Mouse (Mus musculus): Measurements from ENCODE around the gene Lefty2. TPM values are rescaled to one million over a fixed set of nuclear protein-coding genes. Genes with fewer than 3 reads are reported as not detected.

The Lefty2 gene
- total RNA-seq (2021) = under 1 TPM; 0.69 to 0.77 TPM

DNA sequence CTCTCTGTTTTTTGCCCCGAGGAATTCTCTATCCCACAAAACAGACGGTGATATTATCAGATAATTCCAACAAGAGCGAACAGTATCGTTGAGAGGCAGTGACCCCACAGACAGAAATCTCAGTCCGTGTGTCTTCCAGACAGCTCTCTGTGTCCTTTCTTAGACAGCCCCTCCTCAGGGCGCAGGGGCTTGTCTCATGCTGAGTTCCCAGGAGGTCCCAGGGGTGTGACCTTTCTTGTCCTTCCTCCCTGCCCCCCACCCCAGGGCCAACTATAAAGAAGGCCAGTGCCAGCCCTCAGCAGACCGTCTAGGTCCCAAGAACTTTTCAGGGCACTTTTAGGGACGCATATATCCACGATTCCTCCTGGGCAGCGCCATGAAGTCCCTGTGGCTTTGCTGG, at the start of gene Lefty2:
TSS of gene Lefty2 (plus strand) at position 301 of the 400 bp plus-strand sequence.
- no peak for DNase-seq (ENCODE audit: low spot score in 2 of 2)
- intact Hi-C loops (cut with DNase I) = loop anchor here (10.0 kb wide), 1 partner anchor 152 kb away; no protein-coding TSS in a partner anchor

DNA sequence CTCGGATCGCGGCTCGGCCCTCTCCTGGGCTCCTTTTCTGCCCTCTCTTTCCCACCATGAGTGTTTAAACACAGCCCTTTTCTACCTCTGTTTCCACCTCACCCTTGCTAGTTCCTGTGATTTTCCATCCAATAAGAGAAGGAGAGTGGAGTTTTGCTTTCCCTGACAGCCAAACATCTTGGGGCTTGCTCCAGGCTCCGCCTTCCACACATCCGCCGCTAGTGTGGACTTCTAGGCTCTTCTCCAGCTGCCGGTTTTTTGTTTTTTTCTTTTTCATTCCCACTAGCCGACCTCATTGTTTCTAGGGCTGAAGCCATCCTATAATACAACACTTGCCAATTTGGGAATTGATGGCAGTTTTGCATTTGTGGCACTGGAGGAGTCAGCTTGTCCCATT, 44.8 kb upstream of the Lefty2 start:
- DNase-seq (ENCODE audit: low spot score in 2 of 2) = peak; percentile 62 to 67
- intact Hi-C loops (cut with DNase I) = no loop called here

DNA sequence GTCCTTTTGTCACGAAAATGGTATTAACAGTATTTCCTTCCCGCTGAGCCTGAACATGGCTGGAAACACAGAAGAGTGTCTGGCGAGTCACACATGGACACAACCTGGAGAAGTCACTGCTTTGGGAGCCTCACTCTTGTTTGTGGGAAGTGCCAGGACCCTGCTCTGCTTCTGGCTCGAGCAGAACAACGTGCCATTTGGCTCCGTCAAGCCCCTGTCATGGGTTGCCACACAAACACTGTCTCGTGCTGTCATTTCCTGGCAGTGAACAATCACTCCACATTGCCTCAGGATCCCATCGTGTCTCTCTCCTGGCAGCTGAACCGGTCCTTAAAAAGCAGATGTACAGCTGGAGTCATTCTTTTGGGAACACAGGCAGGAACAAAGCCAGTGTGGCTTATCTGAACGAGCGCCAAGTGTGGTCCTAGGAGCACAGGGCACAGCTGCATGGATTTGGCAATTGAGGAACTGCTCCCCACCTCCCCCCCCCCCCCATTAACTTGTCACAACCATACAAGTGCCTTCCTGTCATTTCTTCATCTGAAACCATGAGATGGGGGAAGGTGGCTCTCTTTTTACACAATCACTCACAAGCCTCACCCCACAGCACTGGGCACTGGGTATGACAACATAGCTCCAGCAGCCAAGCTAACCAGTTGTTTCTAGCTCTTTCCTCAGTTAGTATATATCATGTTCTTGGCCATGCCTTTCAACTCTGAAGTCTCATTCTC, 44.2 kb upstream of the Lefty2 start:
- intact Hi-C loops (cut with DNase I) = no loop called here
- peak in 1 of 2 experiments; percentile 39 for DNase-seq (ENCODE audit: low spot score in 2 of 2)

DNA sequence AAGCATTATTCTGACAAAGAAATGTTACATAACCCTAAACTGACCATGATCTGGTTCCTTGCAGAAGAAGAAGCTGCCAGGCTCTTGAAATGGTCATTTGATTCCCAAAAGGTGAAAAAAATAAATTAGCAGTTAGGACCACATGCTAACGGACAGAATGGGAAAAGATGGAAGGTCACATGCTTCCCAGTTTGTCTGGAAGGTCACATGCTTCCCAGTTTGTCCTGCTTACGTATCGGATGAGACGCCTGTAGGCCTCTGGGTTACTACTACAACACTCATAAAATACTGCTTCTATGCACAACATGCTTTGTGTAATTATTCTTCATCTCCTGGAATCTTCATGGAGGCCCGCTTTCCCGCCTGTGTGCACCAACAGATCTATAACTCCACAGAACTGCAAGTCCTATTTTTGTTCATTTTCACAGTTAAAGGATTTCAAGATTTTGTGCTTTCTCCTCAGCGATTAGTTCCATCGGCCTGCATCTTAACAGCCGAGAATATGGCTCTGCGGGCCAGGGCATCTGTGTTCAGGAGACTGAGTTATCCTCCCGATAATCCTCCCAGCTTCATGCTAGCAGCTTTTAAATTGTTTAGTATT, 43.1 kb upstream of the Lefty2 start:
- intact Hi-C loops (cut with DNase I) = loop anchor here (1.0 kb wide), 1 partner anchor 36 kb away; the partner anchor contains the start of gene H3f3a
- no peak for DNase-seq (ENCODE audit: low spot score in 2 of 2)

DNA sequence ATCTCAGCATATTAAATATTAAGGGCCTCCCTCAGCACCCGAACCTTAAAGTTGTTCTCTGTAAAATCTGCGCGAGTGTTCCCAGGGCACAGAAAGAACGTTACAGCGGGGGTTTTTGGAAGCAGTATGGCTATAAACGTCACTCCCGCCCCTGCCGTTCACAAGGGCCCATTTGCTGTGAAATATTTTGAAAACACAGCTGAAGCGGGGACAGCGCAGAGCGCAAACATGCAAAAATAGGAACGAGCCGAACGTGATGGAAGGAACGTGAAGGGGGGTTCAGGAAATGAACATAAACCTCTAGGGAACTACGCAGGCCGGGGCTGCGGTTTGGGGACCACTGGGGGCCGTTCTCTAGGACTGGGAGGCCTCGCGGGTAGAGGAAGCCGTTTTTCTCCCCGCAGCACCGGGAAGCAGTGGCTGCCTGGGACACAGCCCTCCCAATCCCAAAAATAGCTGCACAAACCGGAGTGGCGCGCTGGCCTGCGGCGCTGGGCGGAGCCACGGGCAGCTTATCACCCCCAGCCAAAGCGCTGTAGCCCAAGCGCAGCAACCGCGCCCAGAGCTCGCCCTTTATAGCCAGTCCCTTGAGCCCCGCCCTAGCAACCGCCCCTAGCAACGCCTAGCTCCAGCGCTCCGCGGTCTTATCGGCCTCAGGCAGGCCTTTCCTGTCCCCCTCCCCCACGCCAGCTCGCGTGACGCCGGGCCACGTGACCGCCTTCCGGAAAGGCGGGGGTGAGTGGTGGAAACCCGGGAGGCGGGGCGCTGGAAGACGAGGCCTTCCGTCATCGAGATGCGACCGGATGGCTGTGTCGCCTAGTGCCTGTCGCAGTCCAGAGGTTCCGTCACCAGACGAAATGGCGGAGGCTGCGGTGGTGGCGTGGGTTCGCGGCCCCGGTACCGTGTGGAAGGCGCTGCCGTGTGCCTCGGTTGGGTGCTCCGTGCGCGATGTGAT, 42.3 kb upstream of the Lefty2 start, which contains the start of gene Sde2:
TSS of gene Sde2 (plus strand) at position 812 of the 955 bp plus-strand sequence.
- DNase-seq (ENCODE audit: low spot score in 2 of 2) = peak; percentile 100
- intact Hi-C loops (cut with DNase I) = loop anchor here (1.0 kb wide), 1 partner anchor 37 kb away; the partner anchor contains the start of gene H3f3a

DNA sequence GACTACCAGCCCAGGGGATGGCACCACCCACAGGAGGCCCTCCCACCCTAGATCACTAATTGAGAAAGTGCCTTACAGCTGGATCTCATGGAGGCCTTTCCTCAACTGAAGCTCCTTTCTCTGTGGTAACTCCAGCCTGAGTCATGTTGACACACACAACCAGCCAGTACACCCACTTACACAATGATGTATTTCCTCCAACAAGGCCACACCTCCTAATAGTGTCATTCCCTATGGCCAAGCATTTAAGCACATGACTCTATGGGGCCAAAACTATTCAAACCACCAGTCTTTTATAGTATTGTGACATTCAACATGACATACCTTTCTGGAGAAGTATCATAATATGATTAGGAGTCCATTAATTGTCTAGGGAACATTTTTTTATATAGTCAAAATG, 34.1 kb upstream of the Lefty2 start:
- intact Hi-C loops (cut with DNase I) = no loop called here
- DNase-seq (ENCODE audit: low spot score in 2 of 2) = no peak

DNA sequence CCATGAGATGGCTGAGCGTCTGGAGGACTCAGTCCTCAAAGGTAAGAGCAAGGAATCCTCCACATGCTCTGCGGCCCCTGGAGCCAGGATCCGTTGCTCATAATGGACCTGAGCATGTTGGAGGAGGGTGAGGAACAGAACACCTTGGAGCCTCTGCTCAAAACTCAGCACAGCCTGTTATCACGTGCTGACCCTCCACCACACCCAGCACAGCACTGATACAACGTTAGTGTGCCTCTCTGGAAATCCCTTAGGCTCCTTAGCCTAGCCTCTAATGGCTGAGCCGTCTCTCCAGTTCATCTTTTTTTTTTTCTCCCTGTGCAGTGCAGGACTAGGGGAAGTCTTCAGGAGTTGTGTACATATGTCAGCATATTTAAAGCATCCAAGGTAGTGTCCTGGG, 32.9 kb upstream of the Lefty2 start:
- intact Hi-C loops (cut with DNase I) = no loop called here
- no peak for DNase-seq (ENCODE audit: low spot score in 2 of 2)

DNA sequence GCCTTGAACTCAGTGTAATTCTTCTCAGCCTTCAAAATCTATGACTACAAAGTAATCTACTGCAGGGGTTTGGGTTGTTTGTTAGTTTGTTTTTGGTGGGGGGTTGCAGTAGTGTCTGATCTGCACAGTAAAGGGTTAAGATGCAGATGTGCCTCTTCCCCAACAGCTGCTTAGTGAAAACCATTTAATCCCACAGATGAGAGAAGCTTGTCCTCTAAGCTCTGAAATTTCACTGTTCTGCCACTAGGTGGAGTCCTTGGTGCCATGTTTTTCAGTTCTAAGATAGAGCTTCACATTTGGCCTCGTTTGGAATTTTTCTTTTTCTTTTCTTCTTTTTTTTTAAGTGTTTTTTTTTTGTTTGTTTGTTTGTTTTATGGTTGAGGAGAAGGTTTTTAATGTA, 29.3 kb upstream of the Lefty2 start:
- DNase-seq (ENCODE audit: low spot score in 2 of 2) = peak in 1 of 2 experiments; percentile 11
- intact Hi-C loops (cut with DNase I) = no loop called here

DNA sequence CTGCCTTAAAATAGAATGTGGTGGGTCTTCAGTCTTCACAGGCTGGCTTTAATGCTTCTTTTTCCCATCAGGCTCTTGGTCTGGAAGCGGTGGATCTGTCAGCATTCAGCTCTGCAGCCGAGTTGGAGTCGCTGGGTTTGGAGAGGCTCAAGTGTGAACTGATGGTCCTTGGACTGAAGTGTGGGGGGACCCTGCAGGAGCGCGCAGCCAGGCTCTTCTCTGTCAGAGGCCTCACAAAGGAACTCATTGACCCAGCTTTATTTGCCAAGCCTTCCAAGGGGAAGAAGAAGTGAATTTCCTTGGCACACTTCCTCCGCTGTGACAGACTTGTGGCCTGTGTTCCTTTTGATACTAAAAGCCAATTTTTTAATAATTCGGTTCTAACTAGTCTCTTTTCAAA, 26.9 kb upstream of the Lefty2 start:
- intact Hi-C loops (cut with DNase I) = no loop called here
- DNase-seq (ENCODE audit: low spot score in 2 of 2) = no peak

DNA sequence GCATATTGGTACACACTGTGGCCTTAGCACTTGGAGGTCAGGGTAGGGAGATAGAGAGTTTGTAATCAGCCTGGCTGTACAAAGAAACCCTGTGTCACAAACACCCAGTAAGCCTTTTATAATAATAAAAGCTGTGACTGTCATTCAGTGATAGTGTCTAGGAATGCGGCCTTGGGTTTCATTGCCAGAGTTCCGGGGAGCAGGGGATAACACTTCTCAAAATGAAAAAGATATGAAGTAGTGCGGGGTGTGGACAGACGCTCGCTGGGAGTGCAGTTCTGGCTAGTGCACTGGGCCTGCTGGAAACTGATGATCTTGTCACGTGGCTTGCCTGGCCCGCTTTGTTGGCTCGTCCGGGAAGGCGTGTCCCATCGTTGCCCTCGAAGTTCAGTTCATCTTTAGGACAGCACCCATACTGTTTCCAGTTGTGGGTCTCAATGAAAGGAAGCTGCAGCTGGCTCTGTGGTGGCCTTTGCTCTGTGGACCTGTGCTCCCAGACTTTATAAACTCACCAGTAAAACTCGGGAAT, 22.7 kb upstream of the Lefty2 start:
- no peak for DNase-seq (ENCODE audit: low spot score in 2 of 2)
- intact Hi-C loops (cut with DNase I) = no loop called here

DNA sequence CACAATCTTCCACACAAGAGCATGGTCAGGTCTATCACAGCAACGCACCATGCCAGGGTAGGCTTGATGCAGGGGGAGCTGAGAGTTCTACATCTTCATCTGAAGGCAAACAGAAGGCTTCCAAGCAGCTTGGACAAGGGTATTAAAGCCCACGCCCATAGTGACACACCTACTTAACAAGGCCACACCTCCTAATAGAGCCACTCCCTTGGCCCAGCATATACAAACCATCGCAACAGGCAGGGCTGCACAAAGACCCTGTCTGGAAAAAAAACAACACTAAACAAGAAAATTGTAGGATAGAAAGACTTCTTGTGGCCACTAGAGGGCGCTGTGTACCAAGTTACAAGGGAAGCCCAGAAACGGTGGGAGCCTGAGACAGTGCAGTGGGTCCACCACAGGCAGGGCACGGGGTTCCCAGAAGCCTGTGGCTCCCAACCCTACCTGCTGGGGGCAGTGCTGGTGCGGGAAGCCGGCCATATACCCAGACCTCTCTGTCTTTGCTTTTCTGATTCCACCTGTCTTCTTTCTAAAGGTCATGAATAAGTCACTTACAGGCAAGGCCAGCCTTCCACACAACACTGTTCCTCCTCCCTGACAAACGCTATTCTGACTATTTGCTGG, 18.9 kb upstream of the Lefty2 start:
- DNase-seq (ENCODE audit: low spot score in 2 of 2) = peak in 1 of 2 experiments; percentile 13
- intact Hi-C loops (cut with DNase I) = no loop called here

DNA sequence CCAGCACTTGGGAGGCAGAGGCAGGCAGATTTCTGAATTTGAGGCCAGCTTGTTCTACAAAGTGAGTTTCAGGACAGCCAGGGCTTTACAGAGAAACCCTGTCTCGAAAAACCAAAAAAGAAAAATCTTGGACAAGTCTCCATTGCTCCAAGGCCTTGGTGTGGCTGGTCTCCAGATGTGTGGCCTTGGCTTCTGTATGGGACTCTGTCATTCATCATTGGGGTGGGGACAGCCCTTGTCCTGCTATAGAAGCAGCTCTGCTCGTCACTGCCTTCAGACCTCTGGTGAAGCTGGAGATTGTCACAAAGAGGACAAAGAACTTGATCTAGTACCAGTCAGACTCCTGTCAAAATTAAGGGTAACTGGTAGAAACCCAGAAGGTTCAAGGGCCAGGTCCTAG, 18.3 kb upstream of the Lefty2 start:
- intact Hi-C loops (cut with DNase I) = no loop called here
- no peak for DNase-seq (ENCODE audit: low spot score in 2 of 2)

DNA sequence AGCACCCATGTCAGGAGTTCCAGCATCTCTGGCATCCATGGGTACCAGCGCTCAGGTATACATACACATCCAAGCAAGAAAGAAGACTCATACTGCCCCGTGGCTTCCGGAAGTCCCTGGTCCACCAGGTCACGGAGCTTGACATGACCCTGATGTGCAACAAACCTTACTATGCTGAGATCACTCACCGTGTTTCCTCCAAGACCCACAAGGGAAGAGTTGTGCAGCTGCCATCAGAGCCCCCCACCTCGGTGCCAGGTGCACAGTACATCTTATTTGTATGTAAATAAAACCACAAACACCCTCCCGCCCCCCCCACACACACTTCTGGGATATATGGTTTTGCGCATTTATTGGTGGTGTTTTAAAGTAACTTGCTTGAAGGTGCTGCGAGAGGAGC, 17.8 kb upstream of the Lefty2 start:
- intact Hi-C loops (cut with DNase I) = no loop called here
- DNase-seq (ENCODE audit: low spot score in 2 of 2) = no peak

DNA sequence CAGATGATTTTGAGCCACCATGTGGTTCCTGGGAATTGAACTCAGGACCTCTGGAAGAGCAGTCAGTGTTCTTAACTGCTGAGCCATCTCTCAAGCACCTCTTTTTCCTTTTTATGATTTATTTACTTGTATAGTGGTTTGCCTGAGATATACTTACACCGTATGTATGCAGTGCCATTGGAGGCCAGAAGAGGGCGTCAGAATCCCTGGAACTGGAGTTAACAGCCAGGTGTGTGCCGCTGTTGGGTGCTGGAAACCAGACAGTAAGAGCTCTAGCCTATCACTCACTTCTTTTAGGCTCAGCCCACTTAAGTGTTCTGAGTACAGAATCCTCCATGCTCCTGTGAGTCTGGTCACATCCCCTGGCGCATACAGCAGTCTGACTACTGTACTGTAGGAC, 15.4 kb upstream of the Lefty2 start:
- intact Hi-C loops (cut with DNase I) = no loop called here
- DNase-seq (ENCODE audit: low spot score in 2 of 2) = no peak

DNA sequence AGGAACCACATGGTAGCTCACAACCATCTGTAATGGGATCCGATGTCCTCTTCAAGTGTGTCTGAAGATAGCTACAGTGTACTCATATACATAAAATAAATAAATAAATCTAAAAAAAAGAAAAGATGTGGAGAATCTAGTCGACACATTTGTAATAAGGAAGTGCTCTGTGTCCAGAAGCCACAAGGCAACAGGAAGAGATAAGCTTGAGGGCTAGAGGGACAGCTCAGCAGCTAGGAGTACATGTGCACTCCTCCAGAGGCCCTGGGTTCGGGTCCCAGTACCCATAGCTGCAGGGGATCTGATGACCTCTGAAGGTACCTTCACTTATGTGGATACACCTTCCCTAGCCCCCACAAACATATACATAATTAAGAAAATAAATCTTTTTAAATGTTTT, 11.1 kb upstream of the Lefty2 start:
- intact Hi-C loops (cut with DNase I) = no loop called here
- DNase-seq (ENCODE audit: low spot score in 2 of 2) = no peak

DNA sequence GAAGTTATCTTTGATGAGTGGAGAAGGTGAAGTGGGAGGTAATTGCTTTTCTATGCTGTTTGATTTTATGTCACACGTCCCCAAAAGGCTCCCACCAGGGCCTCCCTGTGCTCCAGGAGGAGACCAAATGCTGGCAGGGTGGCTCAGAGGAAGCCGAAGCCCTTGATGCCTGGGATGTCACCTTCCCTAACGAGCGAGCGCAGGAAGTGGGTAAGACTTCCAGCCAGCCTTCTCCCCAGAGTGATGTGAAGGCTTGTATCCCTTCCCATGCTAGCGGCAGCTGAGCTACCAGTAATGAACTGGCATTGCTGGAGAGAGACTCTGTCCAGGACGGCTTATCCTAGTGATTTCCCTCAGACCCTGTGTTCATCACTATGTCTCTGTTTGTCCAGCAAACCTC, 9.2 kb upstream of the Lefty2 start:
- intact Hi-C loops (cut with DNase I) = no loop called here
- DNase-seq (ENCODE audit: low spot score in 2 of 2) = no peak

DNA sequence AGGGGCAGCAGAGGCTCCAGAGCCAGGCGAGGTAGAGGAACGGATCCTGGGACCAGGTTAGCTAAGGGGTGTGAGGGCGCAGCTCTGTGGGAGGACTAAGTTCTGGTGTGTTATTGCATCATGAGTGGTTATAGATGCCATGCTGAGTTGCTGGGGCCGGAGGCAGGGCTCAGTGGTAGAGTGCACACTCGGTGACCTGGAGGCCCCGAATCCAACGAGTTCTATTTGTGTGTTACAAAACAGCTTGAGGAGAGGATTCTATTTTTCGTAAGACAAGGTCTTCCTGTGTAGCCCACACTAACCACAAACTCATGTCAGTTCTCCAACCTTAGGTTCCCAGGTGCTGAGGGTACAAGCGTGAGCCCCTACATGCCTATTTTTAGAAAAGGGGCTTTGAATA, 8.4 kb upstream of the Lefty2 start:
- intact Hi-C loops (cut with DNase I) = no loop called here

DNA sequence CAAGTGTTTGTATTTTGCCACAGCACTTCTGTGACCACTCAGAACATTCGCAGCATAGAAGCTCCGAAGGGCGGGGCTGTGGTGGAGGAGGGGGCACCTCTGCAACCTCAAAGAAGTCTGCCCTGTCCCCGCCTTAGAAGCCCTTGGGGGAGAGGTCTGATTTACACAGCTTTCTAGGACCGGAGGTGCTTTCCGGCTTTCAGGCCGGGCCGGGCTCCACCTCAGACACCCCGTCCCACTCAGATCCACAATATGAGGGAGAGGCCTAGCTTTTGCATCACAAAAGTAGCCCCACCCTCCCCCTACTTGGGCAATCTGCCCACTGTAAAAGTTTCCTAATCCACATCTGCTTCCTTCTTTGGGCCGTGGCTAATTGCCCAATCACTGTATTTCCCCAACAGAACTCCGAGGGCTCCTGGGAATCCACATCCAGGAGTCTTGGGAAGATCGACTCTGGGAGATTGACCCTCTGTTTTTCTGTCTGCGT, 4.3 kb upstream of the Lefty2 start:
- DNase-seq (ENCODE audit: low spot score in 2 of 2) = no peak
- intact Hi-C loops (cut with DNase I) = no loop called here

More for the DNA sequence above, 8.4 kb upstream of the Lefty2 start:
- DNase-seq (ENCODE audit: low spot score in 2 of 2) = no peak

DNA sequence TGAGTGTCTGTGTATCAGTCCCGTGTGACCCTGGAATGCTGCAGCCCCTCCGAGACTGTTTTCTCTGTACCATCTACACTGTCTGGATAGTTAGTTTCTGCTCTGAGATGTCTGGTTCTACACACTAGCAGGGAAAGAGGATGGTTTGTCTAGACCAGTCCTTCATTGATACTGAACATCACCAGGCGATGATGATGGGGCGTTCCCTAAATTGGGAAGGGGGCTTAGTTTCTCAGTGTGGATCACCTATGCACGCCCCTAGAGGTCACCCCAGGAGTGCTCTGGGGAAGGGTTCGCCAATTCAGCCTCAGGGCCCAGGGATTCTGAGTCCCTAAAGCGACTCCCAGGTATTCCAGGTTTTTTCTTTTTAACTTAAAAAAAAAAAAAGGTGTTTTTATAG, 3.7 kb upstream of the Lefty2 start:
- intact Hi-C loops (cut with DNase I) = no loop called here

More for the DNA sequence above, 3.7 kb upstream of the Lefty2 start:
- DNase-seq (ENCODE audit: low spot score in 2 of 2) = no peak

All from left cerebral cortex, postnatal 36 days (tissue).